Mouse (Mus musculus): ENCODE data around the gene Rasl10a. TPM values are rescaled to one million over a fixed set of nuclear protein-coding genes. Genes with fewer than 3 reads are reported as not detected.

Rasl10a gene
- polyA plus RNA-seq, 1 experiment from 2014 or later, result 0.84 TPM

- H3K27me3 ChIP-seq (ENCODE audit: control insufficient read depth, insufficient read depth, low read length), result no peaks in the 10 kb centered on the region
- H3K4me1 ChIP-seq (ENCODE audit: control insufficient read depth, insufficient read depth, low read length), result no peaks in the 10 kb centered on the region
- H3K4me3 ChIP-seq (ENCODE audit: low read depth, low read length), result no peak overlapping the region
- DNase-seq (ENCODE audit: low spot score) (no peak), ATAC-seq (ENCODE audit: insufficient number of reproducible peaks, low FRiP score, low TSS enrichment, low read depth) (no peak)
- H3K27ac ChIP-seq (replicated peaks; ENCODE audit: low read depth, low read length), result no peak overlapping the region
- H3K9me3 ChIP-seq (ENCODE audit: control insufficient read depth, low read length), result no peaks in the 10 kb centered on the region
- H3K36me3 ChIP-seq (ENCODE audit: control insufficient read depth, insufficient read depth, low read length), result peaks cover 11% of the 10 kb centered on the region
- H3K9ac ChIP-seq (ENCODE audit: low read length), result no peak overlapping the region
- WGBS, result 84% methylated on average over 18 of the region's 18 CpGs
- H3K4me2 ChIP-seq (ENCODE audit: low read depth, severe bottlenecking), result no peak overlapping the region; the same call in 1 of the 2 replicates
These were observed 16.7 kb upstream of the Rasl10a start for GRCm38 (mm10) chr11:5041144-5041780.

- WGBS, result 92% methylated on average over 8 of the region's 8 CpGs
- no peak for ATAC-seq (ENCODE audit: insufficient number of reproducible peaks, low FRiP score, low TSS enrichment, low read depth)
- H3K27me3 ChIP-seq (ENCODE audit: control insufficient read depth, insufficient read depth, low read length), result no peaks in the 10 kb centered on the region
- no peak overlapping the region for H3K27ac ChIP-seq (replicated peaks; ENCODE audit: low read depth, low read length)
- H3K36me3 ChIP-seq (ENCODE audit: control insufficient read depth, insufficient read depth, low read length), result peaks cover 11% of the 10 kb centered on the region
- no peak for DNase-seq (ENCODE audit: low spot score)
- H3K9ac ChIP-seq (ENCODE audit: low read length), result no peak overlapping the region
- no peak overlapping the region for H3K4me3 ChIP-seq (ENCODE audit: low read depth, low read length)
- H3K4me1 ChIP-seq (ENCODE audit: control insufficient read depth, insufficient read depth, low read length), result no peaks in the 10 kb centered on the region
- no peak overlapping the region for H3K4me2 ChIP-seq (ENCODE audit: low read depth, severe bottlenecking)
- no peaks in the 10 kb centered on the region for H3K9me3 ChIP-seq (ENCODE audit: control insufficient read depth, low read length)
These were observed 15.1 kb upstream of the Rasl10a start for GRCm38 (mm10) chr11:5042645-5043381.

- Histone ChIP-seq H3K9me3 (ENCODE audit: control insufficient read depth, low read length) (no peaks in the 10 kb centered on the region), H3K4me2 (ENCODE audit: low read depth, severe bottlenecking) (no peak overlapping the region), H3K4me1 (ENCODE audit: control insufficient read depth, insufficient read depth, low read length) (no peaks in the 10 kb centered on the region), H3K4me3 (ENCODE audit: low read depth, low read length) (no peak overlapping the region), H3K27ac (replicated peaks; ENCODE audit: low read depth, low read length) (no peak overlapping the region), H3K36me3 (ENCODE audit: control insufficient read depth, insufficient read depth, low read length) (no peaks in the 10 kb centered on the region), H3K9ac (ENCODE audit: low read length) (no peak overlapping the region), H3K27me3 (ENCODE audit: control insufficient read depth, insufficient read depth, low read length) (no peaks in the 10 kb centered on the region)
- ATAC-seq (ENCODE audit: insufficient number of reproducible peaks, low FRiP score, low TSS enrichment, low read depth), result no peak
- WGBS, result 41% methylated on average over 12 of the region's 12 CpGs
- DNase-seq (ENCODE audit: low spot score), result no peak
These were observed 11.5 kb upstream of the Rasl10a start for GRCm38 (mm10) chr11:5046321-5046926.

GRCm38 (mm10) chr11:5051629-5052028, 6.3 kb upstream of the Rasl10a start:
- 83% methylated on average over 10 of the region's 10 CpGs for WGBS

GRCm38 (mm10) chr11:5052200-5052854, 5.6 kb upstream of the Rasl10a start:
- Histone ChIP-seq H3K27me3 (ENCODE audit: control insufficient read depth, insufficient read depth, low read length) (peaks cover 18% of the 10 kb centered on the region), H3K9ac (ENCODE audit: low read length) (no peak overlapping the region), H3K36me3 (ENCODE audit: control insufficient read depth, insufficient read depth, low read length) (no peaks in the 10 kb centered on the region), H3K4me3 (ENCODE audit: low read depth, low read length) (no peak overlapping the region), H3K4me2 (ENCODE audit: low read depth, severe bottlenecking) (no peak overlapping the region), H3K9me3 (ENCODE audit: control insufficient read depth, low read length) (no peaks in the 10 kb centered on the region), H3K27ac (replicated peaks; ENCODE audit: low read depth, low read length) (no peak overlapping the region), H3K4me1 (ENCODE audit: control insufficient read depth, insufficient read depth, low read length) (peaks cover 8% of the 10 kb centered on the region; the same call in 1 of the 2 replicates)
- DNase-seq (ENCODE audit: low spot score) (no peak), ATAC-seq (ENCODE audit: insufficient number of reproducible peaks, low FRiP score, low TSS enrichment, low read depth) (no peak)
- WGBS, result 73% methylated on average over 10 of the region's 10 CpGs

More at GRCm38 (mm10) chr11:5051629-5052028, 6.3 kb upstream of the Rasl10a start:
- H3K27ac ChIP-seq (replicated peaks; ENCODE audit: low read depth, low read length), result no peak overlapping the region
- ATAC-seq (ENCODE audit: insufficient number of reproducible peaks, low FRiP score, low TSS enrichment, low read depth) (no peak), DNase-seq (ENCODE audit: low spot score) (no peak)
- H3K36me3 ChIP-seq (ENCODE audit: control insufficient read depth, insufficient read depth, low read length), result no peaks in the 10 kb centered on the region
- no peak overlapping the region for H3K9ac ChIP-seq (ENCODE audit: low read length)
- H3K4me3 ChIP-seq (ENCODE audit: low read depth, low read length), result no peak overlapping the region
- H3K4me1 ChIP-seq (ENCODE audit: control insufficient read depth, insufficient read depth, low read length), result peaks cover 8% of the 10 kb centered on the region; the same call in 1 of the 2 replicates
- peaks cover 11% of the 10 kb centered on the region for H3K27me3 ChIP-seq (ENCODE audit: control insufficient read depth, insufficient read depth, low read length)
- no peaks in the 10 kb centered on the region for H3K9me3 ChIP-seq (ENCODE audit: control insufficient read depth, low read length)
- H3K4me2 ChIP-seq (ENCODE audit: low read depth, severe bottlenecking), result no peak overlapping the region

GRCm38 (mm10) chr11:5054151-5054550, 3.8 kb upstream of the Rasl10a start:
- Histone ChIP-seq H3K9ac (ENCODE audit: low read length) (no peak overlapping the region), H3K4me1 (ENCODE audit: control insufficient read depth, insufficient read depth, low read length) (peaks cover 19% of the 10 kb centered on the region), H3K27ac (replicated peaks; ENCODE audit: low read depth, low read length) (no peak overlapping the region), H3K36me3 (ENCODE audit: control insufficient read depth, insufficient read depth, low read length) (no peaks in the 10 kb centered on the region), H3K4me2 (ENCODE audit: low read depth, severe bottlenecking) (no peak overlapping the region), H3K27me3 (ENCODE audit: control insufficient read depth, insufficient read depth, low read length) (peaks cover 35% of the 10 kb centered on the region), H3K4me3 (ENCODE audit: low read depth, low read length) (no peak overlapping the region), H3K9me3 (ENCODE audit: control insufficient read depth, low read length) (no peaks in the 10 kb centered on the region)
- DNase-seq (ENCODE audit: low spot score) (no peak), ATAC-seq (ENCODE audit: insufficient number of reproducible peaks, low FRiP score, low TSS enrichment, low read depth) (no peak)
- 87% methylated on average over 14 of the region's 14 CpGs for WGBS

GRCm38 (mm10) chr11:5054874-5055273, 3.1 kb upstream of the Rasl10a start:
- Histone ChIP-seq H3K4me1 (ENCODE audit: control insufficient read depth, insufficient read depth, low read length) (peaks cover 22% of the 10 kb centered on the region), H3K27me3 (ENCODE audit: control insufficient read depth, insufficient read depth, low read length) (peaks cover 42% of the 10 kb centered on the region), H3K27ac (replicated peaks; ENCODE audit: low read depth, low read length) (no peak overlapping the region), H3K36me3 (ENCODE audit: control insufficient read depth, insufficient read depth, low read length) (no peaks in the 10 kb centered on the region), H3K4me2 (ENCODE audit: low read depth, severe bottlenecking) (no peak overlapping the region), H3K4me3 (ENCODE audit: low read depth, low read length) (no peak overlapping the region), H3K9me3 (ENCODE audit: control insufficient read depth, low read length) (no peaks in the 10 kb centered on the region), H3K9ac (ENCODE audit: low read length) (no peak overlapping the region)
- WGBS, result 64% methylated on average over 6 of the region's 6 CpGs
- ATAC-seq (ENCODE audit: insufficient number of reproducible peaks, low FRiP score, low TSS enrichment, low read depth) (no peak), DNase-seq (ENCODE audit: low spot score) (no peak)
